Mouse (Mus musculus): Measurements from ENCODE around the gene Cmbl.

DNA sequence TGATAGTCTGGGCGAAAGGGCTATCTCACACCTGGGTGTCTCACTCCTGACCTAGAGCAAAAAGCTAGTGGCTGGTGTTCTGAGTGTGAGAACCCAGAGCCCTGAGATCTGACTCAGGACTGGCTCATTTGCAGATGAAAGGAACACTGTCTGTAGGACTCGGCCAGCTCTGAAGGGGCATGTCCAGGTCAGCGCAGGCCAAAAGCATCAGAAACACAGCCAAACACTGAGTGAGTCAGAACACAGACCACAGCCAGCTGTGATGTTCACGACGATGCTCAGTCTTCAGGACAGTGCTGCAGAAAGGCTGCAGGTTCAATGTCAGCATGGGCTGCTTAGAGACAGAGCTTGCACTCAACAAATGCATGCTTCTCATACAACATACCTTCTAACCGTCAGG is 3.8 kb upstream of the Cmbl start:
- TF ChIP-seq CTCF (IDR thresholded peaks at IDR 0.05; ENCODE audit: extremely low read depth, insufficient read depth, insufficient read length, insufficient replicate concordance), result no peak
- TF ChIP-seq POLR2A (IDR thresholded peaks at IDR 0.05; ENCODE audit: low read depth, low read length), result no peak
